Mouse (Mus musculus) spleen, postnatal 36 days (tissue): ENCODE data around the gene Gabrb3.

Experiments
- DNase-seq, 2 experiments: peaks; one replicate each; pipeline ENCODE4 v3.0.0; 2022; ENCODE audit warnings: low spot score in 2 of 2, mixed read lengths in 1 of 2

Gabrb3 gene

GRCm38 (mm10) chr7:57419392-57419791 lies at the start of gene Gabrb3:
TSS of gene Gabrb3 (plus strand) at chr7:57419692.
- no peak for DNase-seq

GRCm38 (mm10) chr7:57384112-57384511 lies 35.4 kb upstream of the Gabrb3 start:
- DNase-seq, result no peak

DNA sequence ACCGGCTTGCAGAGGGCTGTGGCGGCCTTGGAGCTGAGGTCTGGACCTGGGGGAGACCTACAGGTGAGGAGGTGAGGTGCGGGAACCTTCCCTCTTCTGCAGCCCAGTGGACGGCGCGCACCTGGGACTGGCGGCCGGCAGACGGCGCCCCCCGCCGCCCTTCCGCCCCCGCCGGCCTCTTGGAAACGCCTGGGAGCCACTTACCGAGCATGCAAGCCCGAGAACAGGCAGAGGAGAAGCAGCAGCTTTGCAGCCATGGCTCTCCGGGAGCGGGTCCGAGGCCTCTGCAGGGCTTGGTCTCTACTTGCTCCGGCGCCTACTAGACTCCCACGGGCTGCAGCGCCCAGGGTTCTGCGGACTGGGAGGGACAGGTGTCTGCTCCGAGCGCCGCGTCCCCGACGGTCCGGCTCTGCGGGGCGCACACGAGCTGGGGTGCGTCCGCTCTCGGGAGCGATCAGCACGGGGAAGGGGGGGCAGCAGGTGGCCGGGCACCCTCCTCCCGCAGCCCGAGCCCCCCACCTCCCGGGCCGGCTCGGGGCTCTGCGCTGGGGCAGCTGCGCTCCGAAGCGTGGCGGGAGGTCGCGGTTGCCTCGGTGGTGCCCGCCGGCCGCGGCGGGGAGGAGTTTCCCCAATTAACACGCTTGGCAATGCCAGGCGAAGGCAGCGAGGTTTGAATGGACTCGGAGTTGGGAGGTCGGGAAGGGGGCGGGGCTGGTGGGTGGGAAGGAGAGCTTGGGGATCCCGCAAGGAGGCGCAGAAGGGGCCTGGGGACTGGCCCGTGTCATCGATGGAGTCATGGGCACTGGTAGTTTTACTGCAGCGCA lies 32.8 kb upstream of the Gabrb3 start, which contains the start of gene Gabrg3:
TSS of gene Gabrg3 (minus strand) at position 672 of the 824 bp plus-strand sequence.
- DNase-seq, result no peak

DNA sequence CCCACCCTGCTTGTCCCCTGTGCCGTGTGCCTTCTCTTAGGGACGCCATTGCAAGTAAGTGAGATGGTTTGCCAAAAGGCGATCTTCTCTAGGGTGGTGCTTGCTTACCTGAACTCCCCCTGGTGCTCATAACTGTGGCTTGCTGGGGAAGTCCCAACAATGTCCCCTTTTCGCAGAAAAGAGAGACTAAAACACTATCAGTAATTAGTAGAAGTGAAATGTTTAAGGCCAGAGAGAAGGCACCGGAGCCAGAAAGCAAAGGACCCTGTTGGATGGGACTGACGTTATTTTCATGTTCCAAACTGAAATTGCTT lies 32.2 kb upstream of the Gabrb3 start:
- DNase-seq, result no peak

DNA sequence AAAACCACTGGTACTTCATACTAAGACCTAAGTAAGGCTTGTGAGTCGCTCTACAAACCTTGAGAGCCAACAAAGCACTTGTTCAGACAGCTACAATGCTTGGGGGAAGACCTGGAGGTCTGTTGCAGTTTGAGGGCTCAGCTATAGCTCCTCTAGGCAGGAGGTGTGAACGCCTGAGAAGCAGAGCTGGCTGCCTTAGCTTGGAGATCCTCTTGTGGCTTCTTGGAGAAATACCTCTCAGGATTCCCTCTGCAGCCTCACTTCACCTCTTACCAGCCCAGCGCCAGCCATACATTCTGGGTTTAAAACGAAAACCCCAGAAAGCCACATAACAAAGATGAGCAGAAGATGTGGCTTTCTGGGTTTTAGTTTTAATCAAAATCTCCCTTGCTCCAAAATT lies 29.4 kb upstream of the Gabrb3 start:
- no peak for DNase-seq

GRCm38 (mm10) chr7:57393551-57393950 lies 25.9 kb upstream of the Gabrb3 start:
- DNase-seq, result no peak

DNA sequence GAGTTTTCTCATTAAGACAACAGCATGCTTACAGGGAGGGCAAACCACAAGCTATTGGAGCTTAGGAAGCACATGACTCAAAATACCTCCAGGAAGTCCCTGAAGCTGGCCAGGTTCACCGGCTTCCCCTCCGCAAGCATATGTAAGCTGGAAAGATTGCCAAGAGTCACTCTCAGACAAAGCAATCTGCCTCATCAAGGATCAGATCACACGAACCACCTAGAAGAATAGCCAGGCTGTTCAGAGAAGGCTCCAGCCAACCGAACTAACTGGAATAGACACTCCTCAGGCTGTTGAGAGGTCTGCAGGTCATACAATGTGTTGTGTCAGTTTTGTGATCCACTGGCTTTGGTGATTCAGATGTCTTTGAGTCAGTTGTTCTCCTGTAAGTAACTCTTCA lies 8.3 kb upstream of the Gabrb3 start:
- DNase-seq, result no peak

- DNase-seq, result no peak
Observed at GRCm38 (mm10) chr7:57412896-57413295, 6.6 kb upstream of the Gabrb3 start.

DNA sequence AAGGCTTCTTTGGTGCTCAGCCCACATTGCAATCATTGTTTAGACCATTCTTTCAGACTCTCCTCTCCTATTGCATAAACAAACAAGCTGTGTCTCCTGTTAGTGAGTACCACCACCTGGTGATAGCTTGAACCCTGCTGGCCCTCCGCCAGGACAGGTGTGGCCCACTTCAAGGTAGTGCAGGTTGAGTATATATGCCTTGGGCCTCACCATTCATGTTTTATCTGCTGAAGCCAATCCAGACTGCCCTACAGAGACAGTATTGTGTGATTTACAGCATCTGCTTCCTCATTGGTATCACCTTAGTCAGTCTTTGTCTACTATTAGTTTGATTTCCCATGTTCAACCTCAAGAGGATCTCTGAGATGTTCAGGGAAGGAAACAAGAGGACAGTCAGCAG lies 1.6 kb downstream of the Gabrb3 start:
- DNase-seq, result no peak

GRCm38 (mm10) chr7:57422675-57423074 lies 3.2 kb downstream of the Gabrb3 start:
- no peak for DNase-seq

DNA sequence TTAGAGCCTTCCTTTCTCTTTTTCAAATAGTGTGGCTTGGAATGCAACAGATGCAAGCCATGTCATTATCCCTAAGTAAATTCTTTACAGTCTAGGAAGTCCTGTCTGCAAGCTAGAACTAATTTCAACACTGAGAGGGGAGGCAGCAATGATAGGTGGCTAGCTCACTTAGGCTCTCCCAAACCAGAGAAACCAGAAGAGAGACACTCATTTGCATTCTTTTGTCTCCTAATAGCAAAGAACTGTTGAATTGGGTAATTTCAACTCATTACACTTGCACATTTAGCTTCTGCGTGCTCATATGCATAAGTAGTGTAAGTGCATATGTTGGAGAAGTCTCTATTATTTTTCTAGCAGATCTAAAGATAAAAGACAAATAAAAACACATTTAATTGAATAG lies 28.7 kb downstream of the Gabrb3 start:
- DNase-seq, result no peak

- no peak for DNase-seq
Observed at GRCm38 (mm10) chr7:57460354-57460753, 40.9 kb downstream of the Gabrb3 start.

- no peak for DNase-seq
Observed at GRCm38 (mm10) chr7:57471316-57471715, 51.8 kb downstream of the Gabrb3 start.

DNA sequence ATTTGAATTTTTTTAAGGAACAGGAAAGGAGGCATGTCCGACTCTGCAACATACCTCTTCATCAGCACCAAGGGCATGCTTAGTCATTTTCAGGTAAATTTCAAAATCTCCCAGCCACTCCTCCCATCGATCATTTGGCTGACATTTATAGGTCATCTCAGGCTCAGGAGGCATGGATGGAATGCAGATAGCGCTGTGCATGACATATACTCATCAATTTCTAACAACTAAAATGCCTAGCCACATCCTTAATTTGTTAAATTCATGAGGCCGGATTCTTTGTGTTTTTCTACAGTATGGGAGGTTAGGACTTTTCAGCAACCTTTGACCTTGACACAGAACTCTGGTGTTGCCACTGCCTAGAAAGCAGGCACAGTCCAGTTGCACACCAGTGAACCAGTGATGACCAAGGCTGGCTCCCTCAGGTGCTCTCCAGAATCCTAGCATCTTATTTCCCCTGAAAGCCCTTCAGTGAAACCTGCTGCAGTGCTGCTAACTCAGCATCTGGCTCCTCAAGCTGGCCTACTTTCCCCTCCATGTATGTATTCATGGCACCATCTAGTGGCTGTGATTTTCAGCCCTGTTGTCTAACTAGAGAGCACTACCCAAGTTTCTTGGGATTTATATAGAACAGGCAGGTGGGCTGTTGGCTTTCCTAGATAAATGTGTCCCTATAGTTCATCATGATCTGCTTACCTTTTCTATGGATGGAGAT lies 54.5 kb downstream of the Gabrb3 start:
- no peak for DNase-seq

GRCm38 (mm10) chr7:57482896-57483295 lies 63.4 kb downstream of the Gabrb3 start:
- no peak for DNase-seq

DNA sequence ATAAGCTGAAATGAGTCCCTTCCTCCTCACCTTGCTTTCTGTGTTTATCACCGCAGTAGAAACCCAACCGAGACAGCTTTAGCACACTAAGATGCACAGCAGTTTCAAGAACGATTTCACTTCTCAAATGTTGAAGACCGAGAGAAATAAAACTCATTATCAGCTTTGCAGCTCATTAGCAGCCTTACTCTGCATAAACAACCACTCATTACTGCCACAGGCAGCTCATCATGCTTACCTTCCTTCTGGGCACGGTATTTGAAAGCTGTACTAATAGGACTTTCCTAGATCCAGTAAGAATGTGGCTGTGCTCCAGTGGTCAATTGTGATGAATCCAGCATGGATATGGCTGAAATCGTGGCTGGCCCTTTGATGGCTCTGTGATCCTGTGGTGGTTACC lies 67.4 kb downstream of the Gabrb3 start:
- DNase-seq, result no peak

DNA sequence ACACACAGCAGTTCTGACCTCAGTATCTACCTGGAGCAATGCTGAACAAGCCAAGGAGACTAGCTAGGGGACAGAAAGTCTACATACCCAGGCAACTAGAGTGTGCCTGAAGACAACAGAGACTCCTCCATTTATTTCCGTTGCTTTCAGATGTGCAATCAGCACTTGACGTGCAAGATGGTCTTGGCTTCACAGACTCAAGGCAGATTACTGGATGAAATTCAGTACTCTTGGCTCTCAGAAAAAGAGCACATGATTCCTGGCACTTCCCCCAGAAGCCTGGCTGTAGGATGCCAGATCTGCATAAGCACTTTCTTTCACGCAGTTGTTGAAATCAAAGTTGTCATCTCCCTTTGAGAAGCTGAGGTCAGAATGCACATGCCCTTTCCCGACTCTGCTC lies 72.3 kb downstream of the Gabrb3 start:
- no peak for DNase-seq

DNA sequence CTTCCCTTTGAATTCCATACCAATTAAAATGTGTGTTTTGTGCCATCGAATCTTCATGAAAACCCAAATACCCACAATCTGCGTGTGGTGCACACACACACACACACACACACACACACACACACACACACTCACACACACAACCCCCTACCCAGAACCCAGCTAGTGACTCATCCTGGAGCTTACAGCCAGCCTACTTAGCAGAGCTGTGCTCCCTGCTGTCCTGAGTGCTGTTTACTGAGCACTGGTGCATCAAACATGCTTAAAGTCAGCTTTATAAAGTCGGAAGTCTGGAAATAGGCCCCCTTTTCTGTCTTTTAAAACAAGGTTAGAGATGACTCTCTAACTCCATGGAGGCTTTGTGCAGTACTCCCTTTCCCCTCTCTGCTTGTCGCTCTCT lies 83.3 kb downstream of the Gabrb3 start:
- no peak for DNase-seq

DNA sequence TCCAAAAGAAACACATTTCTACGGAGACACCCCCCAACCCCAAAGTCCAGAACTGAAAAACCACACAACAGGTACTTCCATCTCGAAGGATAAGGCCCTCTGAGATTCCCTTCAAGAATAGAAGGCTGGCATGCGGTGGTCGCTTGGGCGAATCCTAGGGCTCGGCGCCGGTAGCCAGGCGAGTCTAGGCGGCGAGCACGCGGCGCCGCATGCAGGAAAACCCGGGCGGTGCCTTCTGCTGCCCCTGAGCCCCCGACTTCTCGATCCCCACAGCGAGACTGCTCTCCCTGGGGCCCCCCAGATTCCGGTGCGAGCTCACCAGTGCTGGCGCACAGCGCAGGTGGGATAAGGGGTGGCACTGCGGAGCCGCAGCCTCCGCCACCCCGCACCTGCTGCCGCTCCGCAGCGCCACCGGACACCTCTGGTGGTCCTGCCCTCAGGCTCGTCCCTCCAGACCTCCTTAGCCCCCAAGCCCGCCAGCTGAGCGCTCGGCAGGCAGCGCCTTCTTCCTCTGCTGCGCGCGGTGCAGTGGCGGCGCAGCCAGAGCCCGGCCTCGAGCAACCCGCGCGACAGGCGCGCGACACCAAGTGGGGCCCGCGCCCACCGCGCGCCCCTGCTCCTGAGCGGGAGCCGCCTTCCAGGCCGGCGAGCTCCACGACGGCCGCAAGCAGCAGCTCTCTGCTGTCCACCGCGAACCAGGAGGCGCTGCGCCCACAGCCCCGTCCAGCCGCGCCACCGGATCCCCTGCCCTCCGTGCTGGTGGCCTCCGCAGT lies 89.6 kb downstream of the Gabrb3 start:
- no peak for DNase-seq

DNA sequence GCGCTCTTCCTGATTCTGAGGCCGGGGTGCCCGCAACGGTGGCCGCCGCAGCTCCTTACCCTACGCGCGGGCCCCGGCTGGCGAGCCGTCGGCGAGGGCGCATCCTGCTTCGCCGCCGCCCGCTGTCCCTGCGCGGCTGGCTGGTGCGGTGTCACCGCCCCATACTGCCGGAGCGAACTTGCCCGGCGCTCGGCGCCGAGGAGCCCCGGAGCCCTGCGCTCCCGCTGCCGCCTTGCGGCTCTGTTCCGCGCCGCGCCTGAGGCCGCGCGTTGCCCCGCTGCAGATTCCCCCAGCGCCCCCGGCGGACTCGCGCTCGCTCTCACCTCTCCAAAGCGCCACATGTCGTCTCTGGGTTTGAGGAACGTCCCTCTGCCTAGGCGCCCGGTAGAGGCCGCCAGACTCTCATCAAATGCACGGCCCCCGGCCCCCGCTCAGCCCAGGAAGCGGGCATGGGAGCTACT lies 90.2 kb downstream of the Gabrb3 start, which contains the start of gene Gabra5:
TSS of gene Gabra5 (minus strand) at position 379 of the 461 bp plus-strand sequence.
- no peak for DNase-seq

DNA sequence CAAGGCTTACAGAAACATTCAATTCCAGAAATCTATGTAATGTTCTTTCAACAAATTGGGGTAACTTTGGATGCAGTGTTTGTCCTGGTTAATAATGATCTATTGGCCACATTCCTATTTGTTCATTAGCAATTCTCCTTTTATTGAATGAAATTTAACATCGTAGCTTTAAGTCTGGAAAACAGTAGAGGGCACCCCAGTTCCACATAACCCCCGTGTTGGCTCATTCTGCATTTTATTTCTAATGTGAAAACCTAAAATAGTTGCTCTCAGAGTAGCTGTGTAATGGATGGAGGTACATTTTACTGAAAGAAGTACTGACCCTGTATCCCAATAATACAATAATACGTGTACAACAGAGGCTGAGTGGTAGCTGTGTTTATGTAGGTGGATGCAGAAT lies 93.5 kb downstream of the Gabrb3 start:
- no peak for DNase-seq

DNA sequence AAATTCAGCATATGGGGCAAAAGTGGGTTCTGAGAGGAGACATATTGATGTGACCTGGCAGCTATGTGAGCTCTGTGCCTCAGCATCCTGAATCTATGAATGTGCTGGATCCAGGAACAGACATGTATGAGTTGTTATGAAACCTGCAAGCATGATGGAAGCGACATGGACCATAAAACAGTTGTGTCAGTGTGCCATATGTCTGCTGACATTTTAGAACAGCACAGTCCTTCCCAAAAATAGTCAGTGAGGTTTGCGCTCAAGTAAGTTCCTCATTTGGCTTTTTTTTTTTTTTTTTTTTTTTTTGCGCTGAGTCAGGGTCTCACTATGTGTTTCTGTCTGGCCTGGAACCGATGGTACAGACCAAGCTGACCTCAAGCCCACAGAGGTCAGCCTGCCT lies 110.0 kb downstream of the Gabrb3 start:
- no peak for DNase-seq
